Mouse (Mus musculus) lung, embryonic 14.5 days (tissue): Measurements from ENCODE around the gene D6Wsu163e. TPM values are rescaled to one million over a fixed set of nuclear protein-coding genes. Genes with fewer than 3 reads are reported as not detected.

Experiments
- ATAC-seq: fragments of 200-750 bp; cut with Nextera tagmentation; 2 replicates; pipeline ENCODE4 v1.8.0; 2017; ENCODE audit warnings: mild to moderate bottlenecking, moderate TSS enrichment, moderate library complexity; ENCODE audit not compliant: insufficient read depth
- DNase-seq: peaks from one replicate; pipeline ENCODE4 v3.0.0-alpha.2; 2015
- H3K27ac ChIP-seq: fragments of 300-500 bp; sonication (generic); 2 replicates; pipeline ENCODE4 v1.5.1; 2014; ENCODE audit warnings: low read depth, mild to moderate bottlenecking, moderate library complexity
- H3K27me3 ChIP-seq: fragments of 300-500 bp; sonication (generic); 2 replicates; pipeline ENCODE4 v1.6.1; 2014; ENCODE audit warnings: low read length, control low read depth; ENCODE audit not compliant: insufficient read depth
- H3K36me3 ChIP-seq: fragments of 300-500 bp; sonication (generic); 2 replicates; pipeline ENCODE4 v1.6.1; 2014; ENCODE audit warnings: control low read depth; ENCODE audit not compliant: insufficient read depth
- H3K4me1 ChIP-seq: fragments of 300-500 bp; sonication (generic); 2 replicates; pipeline ENCODE4 v1.6.1; 2014; ENCODE audit warnings: antibody characterized with exemption, control low read depth; ENCODE audit not compliant: insufficient read depth
- H3K4me2 ChIP-seq: fragments of 300-500 bp; sonication (generic); 2 replicates; pipeline ENCODE4 v1.6.1; 2014; ENCODE audit warnings: mild to moderate bottlenecking
- H3K4me3 ChIP-seq: fragments of 300-500 bp; sonication (generic); 2 replicates; pipeline ENCODE4 v1.5.1; 2014; ENCODE audit warnings: low read depth, low read length
- H3K9ac ChIP-seq: fragments of 300-500 bp; sonication (generic); 2 replicates; pipeline ENCODE4 v1.6.1; 2014
- H3K9me3 ChIP-seq: fragments of 300-500 bp; sonication (generic); 2 replicates; pipeline ENCODE4 v1.6.1; 2016; ENCODE audit warnings: low read depth, low read length, control low read depth
- CTCF ChIP-seq: IDR thresholded peaks from 2 replicates; pipeline ENCODE4 v1.5.1; 2016; ENCODE audit warnings: antibody characterized with exemption, low read depth
- WGBS: fragments of 180-500 bp; shearing (Covaris S2); extraction: QIAGEN DNeasy Blood & Tissue Kit; methylation state at CpG from one replicate; pipeline ENCODE4 v1.1.7; 2014; 5-methylcytosine and 5-hydroxymethylcytosine counted together
- polyA plus RNA-seq: library from polyadenylated mRNA; unstranded; fragments of >200 nt; fragmentation: Nextera tagmentation; extraction: Ambion mirVana; gene quantifications from 2 replicates; pipeline ENCODE4 v1.2.1, GENCODE M21; 2014

D6Wsu163e gene
- polyA plus RNA-seq, 1 experiment from 2014 or later, result 15.6 TPM

- Histone ChIP-seq H3K27ac (no peak overlapping the region), H3K4me1 (no peaks in the 10 kb centered on the region), H3K9ac (no peak overlapping the region), H3K4me3 (no peak overlapping the region), H3K36me3 (no peaks in the 10 kb centered on the region), H3K9me3 (no peaks in the 10 kb centered on the region), H3K4me2 (no peak overlapping the region), H3K27me3 (no peaks in the 10 kb centered on the region)
- no peak for TF ChIP-seq CTCF
- WGBS, result 77% methylated on average over 3 of the region's 3 CpGs
- no peak for ATAC-seq
- DNase-seq, result no peak
Measured at GRCm38 (mm10) chr6:127006551-127006950, 66.8 kb downstream of the D6Wsu163e start.

DNA sequence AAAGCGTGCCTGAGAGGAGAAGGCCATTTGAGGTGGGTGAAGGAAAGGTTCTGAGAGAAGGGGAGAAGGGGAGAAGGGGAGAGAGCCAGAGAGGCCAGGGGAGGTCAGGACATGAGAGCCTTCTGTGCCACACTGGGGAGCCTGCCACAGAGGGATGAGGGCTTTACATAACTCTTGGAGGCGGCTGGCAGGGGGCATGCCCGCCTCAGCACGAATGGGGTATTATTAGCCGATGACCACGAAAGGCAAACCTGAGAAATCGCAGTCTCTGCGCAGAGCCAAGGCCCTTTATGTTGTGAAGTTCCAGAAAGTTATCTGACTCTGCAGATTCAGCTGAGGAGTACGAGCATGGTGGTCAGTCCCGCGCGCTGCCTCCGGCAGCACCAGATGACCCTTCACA, 70.3 kb downstream of the D6Wsu163e start:
- Histone ChIP-seq H3K9me3 (no peaks in the 10 kb centered on the region), H3K9ac (no peak overlapping the region), H3K4me2 (no peak overlapping the region), H3K36me3 (no peaks in the 10 kb centered on the region), H3K4me1 (no peaks in the 10 kb centered on the region), H3K27ac (no peak overlapping the region), H3K27me3 (no peaks in the 10 kb centered on the region), H3K4me3 (no peak overlapping the region)
- no peak for TF ChIP-seq CTCF
- ATAC-seq (no peak), DNase-seq (no peak)
- WGBS, result 89% methylated on average over 13 of the region's 13 CpGs

DNA sequence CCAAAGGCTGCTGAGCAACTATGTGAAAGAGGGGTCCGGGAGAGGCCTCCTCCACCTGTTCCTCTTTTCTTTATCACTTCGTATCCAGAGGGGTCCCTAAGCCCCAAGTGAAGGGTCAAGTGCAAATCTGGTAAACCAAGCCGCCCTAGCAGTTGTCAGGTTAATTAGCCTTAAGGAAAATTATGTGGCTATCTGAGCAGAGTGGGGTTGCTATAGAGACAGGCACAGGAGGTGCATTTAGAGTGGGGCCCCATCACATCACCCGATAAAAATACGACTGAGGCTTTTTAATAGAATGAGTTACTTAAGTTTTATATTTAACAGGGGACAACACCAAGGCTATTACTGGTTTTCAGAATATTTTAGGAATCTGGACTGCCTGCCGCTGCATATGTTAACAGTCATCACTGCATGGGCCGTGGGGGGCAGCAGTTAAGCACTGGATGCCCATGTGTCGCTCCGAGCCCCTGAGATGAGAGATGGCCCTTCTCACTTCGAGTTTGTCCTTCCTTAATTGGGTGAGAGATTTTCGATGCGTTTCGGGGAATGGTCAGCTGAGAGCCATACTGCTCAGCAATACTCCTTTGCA, 72.3 kb downstream of the D6Wsu163e start:
- Histone ChIP-seq H3K4me1 (no peaks in the 10 kb centered on the region), H3K4me2 (no peak overlapping the region), H3K9me3 (no peaks in the 10 kb centered on the region), H3K27me3 (no peaks in the 10 kb centered on the region), H3K27ac (no peak overlapping the region), H3K9ac (no peak overlapping the region), H3K36me3 (no peaks in the 10 kb centered on the region), H3K4me3 (no peak overlapping the region)
- ATAC-seq (no peak), DNase-seq (no peak)
- no peak for TF ChIP-seq CTCF
- WGBS, result 77% methylated on average over 13 of the region's 13 CpGs

DNA sequence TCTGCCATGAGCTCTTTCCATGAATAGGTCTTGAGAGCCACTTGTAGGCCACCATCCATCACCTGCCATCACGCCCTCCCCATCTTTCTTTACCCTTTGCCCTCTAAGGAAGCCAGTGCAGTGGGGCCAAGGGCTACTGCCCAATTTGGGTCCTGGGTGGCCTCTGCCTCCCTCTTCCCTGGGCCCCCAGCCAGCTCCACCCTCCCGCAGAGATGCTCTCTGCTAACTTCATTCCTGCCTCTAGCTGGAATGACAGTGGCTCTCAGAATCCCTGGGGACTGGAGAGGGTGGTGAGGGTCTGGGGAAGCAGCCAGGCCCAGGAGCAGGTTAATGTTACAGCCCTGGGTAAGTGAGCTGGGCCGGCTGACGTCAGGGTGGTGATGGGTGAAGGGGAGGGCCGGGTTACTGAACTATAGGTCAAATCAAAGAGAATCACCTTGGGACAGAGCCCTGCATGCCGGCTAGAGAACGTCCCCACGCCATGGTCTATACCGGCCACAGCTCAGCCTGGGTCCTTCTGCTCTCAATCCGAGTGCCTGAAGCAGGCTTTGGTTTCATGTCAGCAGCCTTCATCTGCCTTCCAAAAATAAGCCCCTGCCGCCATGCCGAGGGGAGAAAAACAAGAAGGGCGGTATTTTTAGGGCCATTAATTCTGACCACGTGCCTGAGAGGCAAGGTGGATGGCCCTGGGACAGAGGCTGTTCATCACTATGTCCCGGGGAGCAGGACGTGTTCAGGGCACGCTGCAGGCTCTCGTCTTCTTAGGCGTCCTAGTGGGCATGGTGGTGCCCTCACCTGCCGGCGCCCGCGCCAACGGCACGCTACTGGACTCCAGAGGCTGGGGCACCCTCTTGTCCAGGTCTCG, 75.4 kb downstream of the D6Wsu163e start, which contains the start of gene Fgf6:
Gene Fgf6 (plus strand): TSS at position 681 of the 865 bp plus-strand sequence.
- WGBS, result 75% methylated on average over 26 of the region's 26 CpGs
- no peak for TF ChIP-seq CTCF
- no peak for ATAC-seq
- no peak for DNase-seq
- peaks cover 8% of the 10 kb centered on the region for H3K27me3 ChIP-seq
- H3K4me3 ChIP-seq, result no peak within 1 kb of the TSS
- no peaks in the 10 kb centered on the region for H3K36me3 ChIP-seq
- no peak within 1 kb of the TSS for H3K27ac ChIP-seq
- no peaks in the 10 kb centered on the region for H3K4me1 ChIP-seq
- no peak within 1 kb of the TSS for H3K4me2 ChIP-seq
- H3K9me3 ChIP-seq, result no peaks in the 10 kb centered on the region
- H3K9ac ChIP-seq, result no peak within 1 kb of the TSS

- ATAC-seq (no peak), DNase-seq (no peak)
- Histone ChIP-seq H3K9me3 (no peaks in the 10 kb centered on the region), H3K27me3 (peaks cover 21% of the 10 kb centered on the region), H3K4me2 (no peak overlapping the region), H3K9ac (no peak overlapping the region), H3K36me3 (no peaks in the 10 kb centered on the region), H3K4me1 (no peaks in the 10 kb centered on the region), H3K27ac (no peak overlapping the region), H3K4me3 (no peak overlapping the region)
- 3% methylated on average over 6 of the region's 6 CpGs for whole genome bisulfite sequencing
- TF ChIP-seq CTCF, result no peak
Measured at GRCm38 (mm10) chr6:127019254-127019653, 79.5 kb downstream of the D6Wsu163e start.

- no peak overlapping the region for H3K4me2 ChIP-seq
- peaks cover 21% of the 10 kb centered on the region for H3K27me3 ChIP-seq
- WGBS, result 16% methylated on average over 13 of the region's 13 CpGs
- no peak for ATAC-seq
- no peaks in the 10 kb centered on the region for H3K36me3 ChIP-seq
- no peak overlapping the region for H3K27ac ChIP-seq
- H3K4me3 ChIP-seq, result no peak overlapping the region
- H3K9me3 ChIP-seq, result no peaks in the 10 kb centered on the region
- H3K9ac ChIP-seq, result no peak overlapping the region
- no peak for TF ChIP-seq CTCF
- DNase-seq, result no peak
- no peaks in the 10 kb centered on the region for H3K4me1 ChIP-seq
Measured at GRCm38 (mm10) chr6:127020431-127020830, 80.7 kb downstream of the D6Wsu163e start.

GRCm38 (mm10) chr6:127024836-127025235, 85.1 kb downstream of the D6Wsu163e start:
- ATAC-seq (no peak), DNase-seq (no peak)
- 70% methylated on average over 7 of the region's 7 CpGs for WGBS
- Histone ChIP-seq H3K27me3 (peaks cover 17% of the 10 kb centered on the region), H3K4me3 (no peak overlapping the region), H3K4me2 (no peak overlapping the region), H3K9ac (no peak overlapping the region), H3K36me3 (no peaks in the 10 kb centered on the region), H3K9me3 (no peaks in the 10 kb centered on the region), H3K27ac (no peak overlapping the region), H3K4me1 (no peaks in the 10 kb centered on the region)
- TF ChIP-seq CTCF, result no peak

Other genes with a start within 250 kb of the D6Wsu163e start
- gene Kcna6, start 199.3 kb upstream of the D6Wsu163e start, polyA plus RNA-seq, result 1.4 and 1.5 TPM in 2 replicates
- 182 and 196 TPM in 2 replicates for gene Ndufa9, start 90.8 kb upstream of the D6Wsu163e start, polyA plus RNA-seq
- 0.07 TPM in 1 of 2 replicates, not detected in the other for gene Akap3, start 86.9 kb upstream of the D6Wsu163e start, polyA plus RNA-seq
- 0.13 TPM in 1 of 2 replicates, not detected in the other for gene Dyrk4, start 18.1 kb upstream of the D6Wsu163e start, polyA plus RNA-seq
- gene Rad51ap1, start 375 bp upstream of the D6Wsu163e start, polyA plus RNA-seq, result 79.8 and 85.6 TPM in 2 replicates
- not detected in 2 replicates for gene Fgf6, start 75.6 kb downstream of the D6Wsu163e start, polyA plus RNA-seq
- not detected in 2 replicates for gene Fgf23, start 132.9 kb downstream of the D6Wsu163e start, polyA plus RNA-seq
- gene Tigar, start 169.6 kb downstream of the D6Wsu163e start, polyA plus RNA-seq, result 3.0 and 3.5 TPM in 2 replicates
- 660 and 684 TPM in 2 replicates for gene Ccnd2, start 212.2 kb downstream of the D6Wsu163e start, polyA plus RNA-seq